Mouse (Mus musculus) layer of hippocampus, adult 9-10 months (tissue): ENCODE results near the gene Tmem81.
"Not testable (repeated sequence)": the region's sequence is repeated elsewhere in the genome, so short reads cannot be mapped to it uniquely, and the experiment has no call there.

Experiments used
- DNase-seq: peaks from one replicate; pipeline ENCODE4 v3.0.0; 2022; ENCODE audit warnings: low spot score

The Tmem81 gene

GRCm38 (mm10) chr1:132506058-132506457 lies at the start of gene Tmem81:
Gene Tmem81, plus strand, starts transcription at chr1:132506230.
- no peak for DNase-seq

DNA sequence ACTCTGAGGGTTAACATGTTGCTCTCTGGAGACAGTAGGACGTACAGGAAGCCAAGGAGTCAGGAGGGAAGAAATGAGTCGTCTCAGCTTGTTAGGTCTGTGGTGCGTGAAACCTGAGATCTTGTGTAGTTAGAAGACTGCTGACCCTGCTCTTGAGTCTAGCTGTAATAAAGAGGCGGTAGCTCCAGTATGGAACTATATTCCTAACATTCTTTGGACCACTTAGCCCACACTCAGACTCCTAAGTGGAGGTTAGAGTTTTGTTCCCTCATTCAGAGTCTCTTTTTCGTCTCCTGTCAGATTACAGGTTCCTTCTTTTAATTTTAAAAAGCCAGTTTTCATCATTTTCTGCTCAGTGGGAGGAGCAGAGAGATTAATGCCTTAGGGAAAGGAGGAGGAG lies 41.4 kb upstream of the Tmem81 start:
- DNase-seq = no peak

DNA sequence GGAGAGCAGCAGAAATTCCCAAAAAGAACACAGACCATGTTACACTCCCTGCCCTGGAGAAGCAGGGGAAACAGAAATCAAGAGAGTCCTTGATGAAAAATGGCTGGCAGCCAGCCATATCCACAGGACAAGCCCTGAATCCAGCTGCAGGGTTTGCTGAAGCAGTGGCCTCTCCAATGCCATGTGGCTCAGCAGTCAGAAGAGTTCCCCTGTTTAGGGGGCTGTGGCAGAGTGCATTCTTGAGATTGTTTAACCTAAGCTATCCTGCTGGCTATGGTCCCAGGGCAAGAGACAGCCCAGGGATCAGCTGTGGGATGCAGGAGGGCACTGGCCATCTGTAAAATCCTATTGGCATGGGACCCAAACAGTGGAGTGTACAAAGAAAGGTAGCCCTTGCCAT lies 37.1 kb upstream of the Tmem81 start:
- DNase-seq = no peak

DNA sequence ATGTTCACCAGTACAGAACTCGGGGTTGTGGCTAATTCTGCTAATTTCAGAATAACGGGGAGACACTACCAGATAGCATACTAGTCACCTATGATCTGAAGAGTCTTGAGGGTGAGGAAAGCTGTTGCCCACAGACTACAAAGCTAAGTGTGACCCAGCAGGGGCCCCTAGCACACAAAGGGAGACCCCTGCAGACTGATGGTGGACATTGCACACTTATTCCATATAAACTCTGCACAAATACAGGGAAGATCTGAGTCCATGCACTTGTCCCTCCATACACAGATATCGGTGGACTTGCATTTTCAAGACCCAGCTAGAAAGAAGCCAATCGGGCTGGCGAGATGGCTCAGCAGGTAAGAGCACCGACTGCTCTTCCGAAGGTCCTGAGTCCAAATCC lies 36.5 kb upstream of the Tmem81 start:
- DNase-seq = no peak

- not testable (repeated sequence) for DNase-seq
Observed at GRCm38 (mm10) chr1:132470031-132470430, 36.0 kb upstream of the Tmem81 start.

- DNase-seq = no peak
Observed at GRCm38 (mm10) chr1:132471032-132471431, 35.0 kb upstream of the Tmem81 start.

GRCm38 (mm10) chr1:132471499-132471898 lies 34.5 kb upstream of the Tmem81 start:
- no peak for DNase-seq

DNA sequence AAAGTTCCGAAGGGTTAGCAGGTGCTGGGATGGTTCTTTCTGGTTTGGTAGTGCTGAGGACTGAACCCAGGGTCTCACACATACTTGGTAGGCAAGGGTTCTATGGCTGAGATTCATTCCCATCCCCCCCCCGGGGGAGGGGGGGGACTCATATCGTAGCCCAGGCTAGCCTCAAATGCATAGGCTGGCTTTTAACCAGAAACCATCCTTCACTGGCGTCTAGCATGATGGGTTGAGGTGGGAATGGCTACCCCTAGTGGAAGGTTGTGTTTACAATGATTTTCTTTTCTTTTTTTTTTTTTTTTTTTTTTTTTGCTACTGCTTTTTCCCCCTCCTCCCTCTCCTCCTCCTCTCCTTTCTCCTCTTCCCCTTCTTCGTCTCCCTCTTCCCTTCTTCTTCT lies 33.5 kb upstream of the Tmem81 start:
- no peak for DNase-seq

DNA sequence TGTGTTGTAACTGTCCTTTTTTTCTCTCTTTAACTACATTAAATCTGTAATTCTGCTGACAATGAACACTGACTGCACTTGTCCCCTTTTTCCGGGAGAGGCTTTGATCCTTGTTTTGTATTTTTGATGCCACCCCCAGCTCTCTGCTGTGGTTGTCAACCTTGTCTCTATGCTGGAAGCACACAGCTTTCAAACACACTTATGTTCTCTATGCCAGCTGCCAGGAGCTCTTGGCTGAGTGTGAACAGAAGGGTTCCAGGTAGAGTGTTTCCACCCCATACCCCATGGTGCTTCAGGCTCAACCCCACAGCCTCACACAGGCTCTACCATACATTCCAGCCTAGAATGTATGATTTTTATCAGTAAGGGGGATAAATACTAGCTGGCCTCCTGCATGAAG lies 31.5 kb upstream of the Tmem81 start:
- no peak for DNase-seq

DNA sequence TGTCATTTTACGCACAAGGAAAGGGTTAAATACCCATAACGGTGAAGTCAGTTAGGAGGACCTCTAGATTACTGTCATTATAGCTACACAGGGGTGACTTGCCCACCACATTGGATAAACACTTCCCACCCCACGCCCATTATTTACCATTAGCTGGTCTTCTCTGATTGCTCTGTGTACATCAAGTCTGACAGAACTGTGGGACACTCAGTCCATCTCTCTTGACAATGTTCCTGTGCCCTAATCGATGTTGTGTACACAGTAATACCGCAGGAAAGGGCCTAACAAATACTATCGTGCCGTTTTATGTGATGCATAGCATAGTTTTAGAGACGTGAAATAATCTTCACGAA lies 29.5 kb upstream of the Tmem81 start:
- no peak for DNase-seq

DNA sequence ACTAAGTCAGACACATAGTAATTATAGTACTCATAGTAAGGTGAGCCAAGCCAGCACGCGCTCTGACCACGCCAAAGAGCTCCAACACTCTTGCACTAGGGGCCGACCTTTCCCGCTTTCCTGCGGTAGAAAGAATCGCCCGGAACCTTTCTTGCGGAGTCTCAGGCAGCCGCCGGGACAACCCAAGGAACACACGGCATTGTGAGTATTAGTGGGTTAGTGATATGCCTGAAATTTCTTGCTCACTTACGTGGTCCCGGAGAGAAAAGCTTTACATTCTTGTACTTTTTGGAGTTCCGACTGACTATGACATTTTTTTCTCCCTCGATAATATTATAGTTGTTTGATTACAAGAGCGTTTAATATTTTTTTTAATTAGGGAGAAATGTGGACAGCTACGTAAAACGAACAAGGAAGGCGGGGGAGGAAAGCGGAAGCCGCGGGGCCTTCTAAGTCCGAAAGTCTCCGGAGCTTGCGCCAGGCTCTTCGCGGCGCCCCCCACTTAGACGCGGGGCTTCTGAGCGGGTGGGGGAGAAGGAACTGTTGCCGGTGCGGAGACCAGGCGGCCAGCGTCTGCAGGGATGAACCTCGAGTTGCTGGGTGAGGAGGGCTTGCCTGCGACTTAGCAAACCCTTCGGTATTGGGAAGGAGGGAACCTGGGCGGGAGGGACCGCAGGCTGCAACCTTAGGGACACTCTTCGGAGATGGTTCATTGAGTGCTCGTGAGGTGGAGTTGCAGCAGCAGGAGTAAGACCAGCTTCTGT lies 28.9 kb upstream of the Tmem81 start, which contains the start of gene Rbbp5:
Gene Rbbp5, plus strand, starts transcription at position 438 of the 764 bp plus-strand sequence.
- DNase-seq = peak; percentile 87

DNA sequence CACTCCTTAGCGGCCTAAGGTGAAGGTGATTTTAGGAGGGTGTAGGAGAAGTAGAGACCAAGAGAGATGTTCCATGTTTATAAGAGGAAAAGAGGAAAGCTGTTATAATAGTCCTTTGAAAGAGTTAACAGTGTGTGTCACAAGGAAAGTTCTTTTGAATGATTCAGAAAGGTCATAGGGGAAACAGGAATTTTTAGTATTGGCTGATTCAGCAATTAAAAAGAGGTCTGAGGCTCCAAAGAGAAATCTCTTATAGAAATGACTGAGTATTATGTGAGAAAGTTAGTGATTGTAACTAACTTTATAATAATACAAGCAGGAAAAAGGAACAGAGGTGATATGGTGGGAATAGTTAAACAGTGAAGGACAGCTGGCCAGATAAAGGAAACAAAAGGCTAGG lies 26.6 kb upstream of the Tmem81 start:
- DNase-seq = no peak

GRCm38 (mm10) chr1:132481619-132482018 lies 24.4 kb upstream of the Tmem81 start:
- DNase-seq = no peak

- no peak for DNase-seq
Observed at GRCm38 (mm10) chr1:132483234-132483633, 22.8 kb upstream of the Tmem81 start.

- DNase-seq = no peak
Observed at GRCm38 (mm10) chr1:132483759-132484158, 22.3 kb upstream of the Tmem81 start.

DNA sequence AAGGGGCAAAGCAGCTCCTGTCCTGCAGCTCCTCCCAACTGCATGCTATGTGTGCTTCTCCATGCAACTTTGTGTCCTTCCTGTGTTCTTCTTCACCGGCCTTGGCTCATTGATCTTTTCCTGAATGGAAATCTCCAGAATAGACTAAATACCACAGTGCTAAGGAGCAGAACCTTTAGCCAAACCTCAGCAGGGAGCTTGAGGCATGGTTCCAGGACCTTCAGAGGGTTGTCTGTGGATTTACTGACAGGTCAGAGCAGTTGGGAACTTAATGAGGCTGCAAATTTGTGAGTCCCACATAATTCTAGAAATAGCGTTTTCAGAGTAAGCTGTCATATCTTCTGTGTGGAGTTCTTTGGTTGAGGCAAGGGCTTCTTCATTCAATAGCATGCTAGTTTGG lies 5.5 kb upstream of the Tmem81 start:
- no peak for DNase-seq

DNA sequence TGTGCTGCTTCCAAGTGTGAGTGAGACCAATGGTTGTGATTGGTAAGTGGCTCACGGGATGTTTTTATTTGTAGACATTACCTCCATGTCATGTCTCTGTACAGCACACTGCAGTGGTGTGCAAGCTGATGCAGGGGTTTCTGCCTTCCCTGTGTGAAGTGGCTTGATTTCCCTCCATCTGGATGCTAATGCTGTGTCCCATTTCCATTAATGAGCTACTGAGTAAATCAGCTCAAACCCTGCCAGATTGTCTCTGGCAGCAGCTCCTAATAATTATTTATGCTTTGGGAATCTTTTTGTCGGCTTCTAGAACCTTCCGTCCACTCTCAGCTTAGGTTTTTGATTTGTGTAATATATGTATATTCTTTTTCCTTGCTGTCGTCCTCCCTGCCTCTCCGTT lies 875 bp upstream of the Tmem81 start:
- DNase-seq = no peak

- no peak for DNase-seq
Observed at GRCm38 (mm10) chr1:132506656-132507055, 626 bp downstream of the Tmem81 start.

DNA sequence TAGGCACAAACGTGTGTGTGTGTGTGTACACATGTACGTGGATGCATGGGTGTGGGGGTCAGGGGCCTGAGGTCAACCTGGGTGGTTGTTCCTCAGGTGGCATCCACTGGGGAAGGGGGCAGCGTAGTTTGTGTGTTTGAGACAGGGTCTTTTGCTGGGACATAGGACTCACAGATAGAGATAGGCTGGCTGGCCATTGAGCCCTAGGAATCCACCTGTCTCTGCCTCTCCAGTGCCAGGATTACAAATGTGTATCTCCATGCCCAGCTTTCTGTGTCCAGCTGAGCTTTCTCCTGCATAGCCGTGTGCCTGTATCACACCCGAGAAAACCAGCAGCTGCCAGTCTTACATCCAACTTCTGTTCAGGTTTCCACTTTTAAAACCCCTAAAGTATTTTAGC lies 3.7 kb downstream of the Tmem81 start:
- no peak for DNase-seq

GRCm38 (mm10) chr1:132511521-132511920 lies 5.5 kb downstream of the Tmem81 start:
- DNase-seq = no peak

DNA sequence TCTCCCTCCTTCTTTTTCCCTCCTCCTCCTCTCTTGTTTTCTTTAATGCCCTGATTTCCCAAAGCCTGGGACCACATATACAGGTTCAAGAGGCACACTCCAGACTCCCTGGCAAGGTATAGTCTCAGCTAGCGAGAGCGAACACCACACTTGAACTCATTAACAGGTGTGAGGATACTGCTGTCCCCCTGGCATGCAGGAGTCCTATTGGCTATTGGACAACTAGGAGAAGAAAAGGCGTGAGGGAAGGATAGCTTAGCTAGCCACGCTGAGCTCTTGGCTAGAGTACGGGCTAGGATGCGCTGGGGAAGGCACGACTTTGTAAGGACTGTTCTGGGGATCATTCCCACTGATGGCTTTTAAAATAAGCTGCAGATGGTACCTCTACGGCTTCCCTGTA lies 6.1 kb downstream of the Tmem81 start:
- DNase-seq = no peak

- DNase-seq = no peak
Observed at GRCm38 (mm10) chr1:132515339-132515738, 9.3 kb downstream of the Tmem81 start.

- DNase-seq = no peak
Observed at GRCm38 (mm10) chr1:132516776-132517175, 10.7 kb downstream of the Tmem81 start.

DNA sequence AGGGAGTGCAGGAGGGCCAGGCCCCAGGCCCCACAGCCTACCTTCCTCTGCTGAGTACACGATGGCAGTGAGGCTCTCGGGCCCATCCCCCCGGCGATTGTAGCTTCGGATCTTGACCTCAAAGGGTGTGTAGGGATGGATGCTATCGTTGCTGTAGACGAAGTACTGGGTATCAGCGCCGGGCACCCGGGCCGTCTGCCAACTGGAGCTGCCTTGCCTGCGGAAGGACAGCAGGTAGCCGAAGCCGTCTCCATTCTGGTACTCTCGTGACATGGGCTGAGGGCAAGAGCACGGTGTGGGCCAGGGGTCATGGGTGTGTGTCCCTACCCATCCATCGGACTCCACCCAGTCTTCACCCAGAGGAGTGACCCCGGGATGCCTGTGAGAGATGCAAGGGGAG lies 12.6 kb downstream of the Tmem81 start:
- no peak for DNase-seq
